Mouse (Mus musculus) bone marrow macrophage, adult 2 months (primary cell): ENCODE measurements around the gene Mbd3.

ENCODE experiments used
- CTCF ChIP-seq: IDR thresholded peaks from 2 replicates; pipeline ENCODE4 v1.5.1; 2012; ENCODE audit warnings: low read depth, mild to moderate bottlenecking, low read length, moderate library complexity
- POLR2A ChIP-seq: IDR thresholded peaks from 2 replicates; pipeline ENCODE4 v1.6.1; 2012; ENCODE audit warnings: mild to moderate bottlenecking, low read depth, low read length, borderline replicate concordance

GRCm38 (mm10) chr10:80421208-80421607 is 21.9 kb upstream of the Mbd3 start:
- TF ChIP-seq CTCF (no peak), POLR2A (no peak)
